Mouse (Mus musculus): ENCODE data around the gene Olfr1184. TPM values are rescaled to one million over a fixed set of nuclear protein-coding genes. Genes with fewer than 3 reads are reported as not detected.
"Not testable (repeated sequence)": the region's sequence is repeated elsewhere in the genome, so short reads cannot be mapped to it uniquely, and the experiment has no call there.

Gene Olfr1184
- polyA plus RNA-seq (2014; fragmentation: Nextera tagmentation; extraction: Ambion mirVana), result not detected in 2 replicates

DNA sequence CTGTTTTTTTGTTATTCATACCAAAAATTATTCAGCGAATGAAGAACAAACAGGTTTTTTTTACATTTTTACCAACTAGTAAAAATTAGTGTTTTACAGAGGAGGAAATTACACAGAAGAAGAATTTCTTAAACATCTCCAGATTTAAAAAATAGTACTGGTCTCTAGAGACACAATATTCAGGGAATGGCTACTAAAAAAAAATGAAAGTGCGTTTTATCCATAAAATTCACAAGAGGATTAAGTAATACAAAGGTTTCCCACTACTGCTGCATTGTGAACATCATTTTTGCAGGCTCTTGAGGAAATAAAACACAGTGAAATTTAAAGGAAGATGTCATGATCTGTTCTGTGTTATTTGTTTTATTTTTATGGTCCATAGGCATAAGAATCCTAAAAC, at the start of gene Olfr1184:
TSS of gene Olfr1184 (plus strand) at position 301 of the 400 bp plus-strand sequence.
- Histone ChIP-seq H3K9ac (replicated peaks; ENCODE audit: low read length) (no peak within 1 kb of the TSS), H3K9me3 (replicated peaks; ENCODE audit: control insufficient read depth, low read length) (no peaks in the 10 kb centered on the region), H3K36me3 (replicated peaks; ENCODE audit: control insufficient read depth, insufficient read depth, low read depth, low read length) (no peaks in the 10 kb centered on the region), H3K4me1 (ENCODE audit: control insufficient read depth, insufficient read depth, low read length) (no peaks in the 10 kb centered on the region), H3K4me3 (ENCODE audit: low read depth, low read length) (no peak within 1 kb of the TSS), H3K27ac (replicated peaks; ENCODE audit: low read depth, low read length) (no peak within 1 kb of the TSS), H3K27me3 (ENCODE audit: control insufficient read depth, insufficient read depth, low read length) (no peaks in the 10 kb centered on the region), H3K4me2 (ENCODE audit: low read depth, low read length) (no peak within 1 kb of the TSS)
- ATAC-seq (replicated peaks; ENCODE audit: insufficient number of reproducible peaks, low FRiP score, low TSS enrichment, low read depth) (no peak), DNase-seq (ENCODE audit: low spot score) (no peak)
- 88% methylated on average over 2 of the region's 2 CpGs for WGBS

DNA sequence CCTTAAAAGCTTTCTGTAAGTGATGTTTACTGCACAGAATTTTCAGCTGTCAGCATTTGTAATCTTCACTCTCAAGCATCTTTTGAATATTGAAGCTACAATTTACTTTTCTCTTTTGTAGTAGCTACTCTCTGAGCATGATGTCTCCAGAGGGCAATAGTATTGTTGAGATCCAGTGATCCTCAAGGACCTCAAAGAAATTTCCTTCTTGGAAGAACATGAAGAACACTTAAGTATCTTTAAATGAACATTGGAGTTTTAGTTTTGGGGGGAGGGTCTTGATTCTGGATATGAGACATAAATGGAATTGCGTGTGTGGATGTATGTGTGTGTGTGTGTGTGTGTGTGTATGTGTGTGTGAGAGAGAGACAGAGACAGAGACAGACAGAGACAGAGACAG, 34.4 kb upstream of the Olfr1184 start, which contains the start of gene Gm13757:
TSS of gene Gm13757 (minus strand) at position 101 of the 400 bp plus-strand sequence.
- no peak for ATAC-seq (replicated peaks; ENCODE audit: insufficient number of reproducible peaks, low FRiP score, low TSS enrichment, low read depth)
- 92% methylated on average over 1 of the region's 1 CpGs for WGBS
- no peaks in the 10 kb centered on the region for H3K9me3 ChIP-seq (replicated peaks; ENCODE audit: control insufficient read depth, low read length)
- no peak within 1 kb of the TSS for H3K27ac ChIP-seq (replicated peaks; ENCODE audit: low read depth, low read length)
- no peaks in the 10 kb centered on the region for H3K4me1 ChIP-seq (ENCODE audit: control insufficient read depth, insufficient read depth, low read length)
- no peak for DNase-seq (ENCODE audit: low spot score)
- no peaks in the 10 kb centered on the region for H3K36me3 ChIP-seq (replicated peaks; ENCODE audit: control insufficient read depth, insufficient read depth, low read depth, low read length)
- no peak within 1 kb of the TSS for H3K4me2 ChIP-seq (ENCODE audit: low read depth, low read length)
- no peak within 1 kb of the TSS for H3K9ac ChIP-seq (replicated peaks; ENCODE audit: low read length)
- H3K4me3 ChIP-seq (ENCODE audit: low read depth, low read length), result no peak within 1 kb of the TSS
- H3K27me3 ChIP-seq (ENCODE audit: control insufficient read depth, insufficient read depth, low read length), result no peaks in the 10 kb centered on the region

DNA sequence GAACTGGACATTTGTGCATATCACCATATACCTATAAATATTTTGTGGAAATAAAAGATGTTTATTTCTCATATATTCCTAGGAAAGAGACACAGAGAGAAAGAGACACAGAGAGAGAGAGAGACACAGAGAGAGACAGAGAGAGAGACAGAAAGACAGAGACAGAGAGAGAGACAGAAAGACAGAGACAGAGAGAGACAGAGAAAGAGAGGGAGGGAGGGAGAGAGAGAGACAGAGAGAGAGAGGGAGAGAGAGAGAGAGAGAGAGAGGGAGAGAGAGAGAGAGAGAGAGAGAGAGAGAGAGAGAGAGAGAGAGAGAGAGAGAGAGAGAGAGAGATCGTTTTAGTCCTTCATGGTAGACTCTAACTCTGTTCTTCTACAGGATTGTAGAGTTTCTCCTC, 28.8 kb upstream of the Olfr1184 start, which contains the start of gene Olfr1183:
TSS of gene Olfr1183 (plus strand) at position 301 of the 400 bp plus-strand sequence.
- not testable (repeated sequence) for H3K27ac ChIP-seq (replicated peaks; ENCODE audit: low read depth, low read length); ATAC-seq (replicated peaks; ENCODE audit: insufficient number of reproducible peaks, low FRiP score, low TSS enrichment, low read depth); H3K4me3 ChIP-seq (ENCODE audit: low read depth, low read length); H3K9me3 ChIP-seq (replicated peaks; ENCODE audit: control insufficient read depth, low read length); H3K9ac ChIP-seq (replicated peaks; ENCODE audit: low read length); H3K27me3 ChIP-seq (ENCODE audit: control insufficient read depth, insufficient read depth, low read length); H3K36me3 ChIP-seq (replicated peaks; ENCODE audit: control insufficient read depth, insufficient read depth, low read depth, low read length); DNase-seq (ENCODE audit: low spot score); H3K4me2 ChIP-seq (ENCODE audit: low read depth, low read length); H3K4me1 ChIP-seq (ENCODE audit: control insufficient read depth, insufficient read depth, low read length)
- WGBS, result 85% methylated on average over 1 of the region's 1 CpGs

DNA sequence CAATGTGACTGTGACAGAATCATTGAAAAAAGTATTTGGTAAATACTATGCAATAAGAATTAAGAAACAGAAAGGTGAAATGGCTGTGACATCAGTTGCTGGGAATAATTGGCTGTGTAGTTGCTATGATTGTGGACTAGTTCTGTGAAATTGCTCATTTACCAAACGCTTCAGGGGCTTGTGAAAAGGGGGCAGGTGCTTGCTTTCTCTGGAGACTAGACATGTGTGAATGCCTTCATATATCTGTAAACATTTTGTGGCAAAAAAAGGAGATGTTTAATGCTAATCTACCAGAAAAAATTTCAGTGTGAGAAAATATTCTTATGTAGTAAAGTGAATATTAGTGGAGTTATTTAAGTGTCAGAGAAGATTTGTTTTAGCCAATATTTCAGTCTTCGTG, 9.6 kb downstream of the Olfr1184 start, which contains the start of gene Olfr1185-ps1:
TSS of gene Olfr1185-ps1 (plus strand) at position 301 of the 400 bp plus-strand sequence.
- H3K9ac ChIP-seq (replicated peaks; ENCODE audit: low read length), result no peak within 1 kb of the TSS
- no peak within 1 kb of the TSS for H3K4me3 ChIP-seq (ENCODE audit: low read depth, low read length)
- no peak for DNase-seq (ENCODE audit: low spot score)
- WGBS, result 77% methylated on average over 2 of the region's 2 CpGs
- no peak within 1 kb of the TSS for H3K27ac ChIP-seq (replicated peaks; ENCODE audit: low read depth, low read length)
- H3K9me3 ChIP-seq (replicated peaks; ENCODE audit: control insufficient read depth, low read length), result no peaks in the 10 kb centered on the region
- no peaks in the 10 kb centered on the region for H3K36me3 ChIP-seq (replicated peaks; ENCODE audit: control insufficient read depth, insufficient read depth, low read depth, low read length)
- ATAC-seq (replicated peaks; ENCODE audit: insufficient number of reproducible peaks, low FRiP score, low TSS enrichment, low read depth), result no peak
- H3K4me1 ChIP-seq (ENCODE audit: control insufficient read depth, insufficient read depth, low read length), result no peaks in the 10 kb centered on the region
- H3K27me3 ChIP-seq (ENCODE audit: control insufficient read depth, insufficient read depth, low read length), result no peaks in the 10 kb centered on the region
- no peak within 1 kb of the TSS for H3K4me2 ChIP-seq (ENCODE audit: low read depth, low read length)

DNA sequence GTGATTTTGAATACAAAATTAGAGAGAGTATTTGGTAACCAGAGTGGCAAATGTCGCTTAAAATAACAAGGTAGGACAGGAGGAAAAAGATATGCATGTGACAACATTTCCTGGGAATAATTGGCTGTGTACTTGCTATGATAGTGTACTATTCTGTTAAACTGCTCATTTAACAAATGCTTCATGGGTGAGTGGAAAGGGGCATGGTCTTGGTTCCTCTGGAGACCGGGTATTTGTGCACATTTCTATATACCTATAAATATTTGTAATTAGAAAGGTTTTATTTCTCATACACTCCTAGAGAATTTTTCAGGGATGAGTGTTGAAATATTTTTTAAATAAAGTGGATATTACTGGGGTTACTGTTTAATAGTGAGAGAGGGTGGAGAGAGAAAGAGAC, 34.9 kb downstream of the Olfr1184 start, which contains the start of gene Olfr1186:
TSS of gene Olfr1186 (plus strand) at position 301 of the 400 bp plus-strand sequence.
- no peak within 1 kb of the TSS for H3K9ac ChIP-seq (replicated peaks; ENCODE audit: low read length)
- no peak within 1 kb of the TSS for H3K4me2 ChIP-seq (ENCODE audit: low read depth, low read length)
- DNase-seq (ENCODE audit: low spot score) (no peak), ATAC-seq (replicated peaks; ENCODE audit: insufficient number of reproducible peaks, low FRiP score, low TSS enrichment, low read depth) (no peak)
- 79% methylated on average over 2 of the region's 2 CpGs for WGBS
- no peaks in the 10 kb centered on the region for H3K9me3 ChIP-seq (replicated peaks; ENCODE audit: control insufficient read depth, low read length)
- H3K4me1 ChIP-seq (ENCODE audit: control insufficient read depth, insufficient read depth, low read length), result no peaks in the 10 kb centered on the region
- no peaks in the 10 kb centered on the region for H3K36me3 ChIP-seq (replicated peaks; ENCODE audit: control insufficient read depth, insufficient read depth, low read depth, low read length)
- no peak within 1 kb of the TSS for H3K4me3 ChIP-seq (ENCODE audit: low read depth, low read length)
- H3K27ac ChIP-seq (replicated peaks; ENCODE audit: low read depth, low read length), result no peak within 1 kb of the TSS
- H3K27me3 ChIP-seq (ENCODE audit: control insufficient read depth, insufficient read depth, low read length), result no peaks in the 10 kb centered on the region

DNA sequence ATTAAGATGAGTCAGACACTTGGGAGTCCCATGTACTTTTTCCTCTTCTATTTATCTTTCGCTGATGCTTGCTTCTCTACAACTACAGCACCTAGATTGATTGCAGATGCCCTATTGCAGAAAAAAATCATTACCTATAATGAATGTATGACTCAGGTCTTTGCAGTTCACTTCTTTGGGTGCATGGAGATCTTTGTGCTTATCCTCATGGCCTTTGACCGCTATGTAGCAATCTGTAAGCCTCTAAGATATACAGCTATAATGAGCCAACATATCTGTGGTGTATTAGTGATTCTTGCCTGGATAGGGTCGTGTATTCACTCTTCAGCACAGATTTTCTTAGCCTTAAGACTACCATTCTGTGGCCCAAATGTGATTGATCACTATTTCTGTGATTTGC, 42.3 kb downstream of the Olfr1184 start:
- H3K9ac ChIP-seq (replicated peaks; ENCODE audit: low read length), result no peak overlapping the region
- DNase-seq (ENCODE audit: low spot score), result no peak
- 74% methylated on average over 3 of the region's 3 CpGs for WGBS
- H3K27ac ChIP-seq (replicated peaks; ENCODE audit: low read depth, low read length), result no peak overlapping the region
- no peak overlapping the region for H3K4me2 ChIP-seq (ENCODE audit: low read depth, low read length)
- H3K4me3 ChIP-seq (ENCODE audit: low read depth, low read length), result no peak overlapping the region
- H3K4me1 ChIP-seq (ENCODE audit: control insufficient read depth, insufficient read depth, low read length), result no peaks in the 10 kb centered on the region
- no peak for ATAC-seq (replicated peaks; ENCODE audit: insufficient number of reproducible peaks, low FRiP score, low TSS enrichment, low read depth)
- no peaks in the 10 kb centered on the region for H3K27me3 ChIP-seq (ENCODE audit: control insufficient read depth, insufficient read depth, low read length)
- H3K36me3 ChIP-seq (replicated peaks; ENCODE audit: control insufficient read depth, insufficient read depth, low read depth, low read length), result no peaks in the 10 kb centered on the region
- H3K9me3 ChIP-seq (replicated peaks; ENCODE audit: control insufficient read depth, low read length), result no peaks in the 10 kb centered on the region

Other genes starting within 250 kb of the Olfr1184 start
- not detected in 2 replicates for gene Olfr1173, start 203.7 kb upstream of the Olfr1184 start, polyA plus RNA-seq (2014; fragmentation: Nextera tagmentation; extraction: Ambion mirVana)
- gene Olfr1174-ps, start 168.5 kb upstream of the Olfr1184 start, polyA plus RNA-seq (2014; fragmentation: Nextera tagmentation; extraction: Ambion mirVana), result not detected in 2 replicates
- not detected in 2 replicates for gene Olfr1175-ps, start 156.4 kb upstream of the Olfr1184 start, polyA plus RNA-seq (2014; fragmentation: Nextera tagmentation; extraction: Ambion mirVana)
- gene Olfr1176, start 146.9 kb upstream of the Olfr1184 start, polyA plus RNA-seq (2014; fragmentation: Nextera tagmentation; extraction: Ambion mirVana), result not detected in 2 replicates
- gene Olfr1177-ps, start 137.1 kb upstream of the Olfr1184 start, polyA plus RNA-seq (2014; fragmentation: Nextera tagmentation; extraction: Ambion mirVana), result not detected in 2 replicates
- not detected in 2 replicates for gene Olfr1178, start 96.5 kb upstream of the Olfr1184 start, polyA plus RNA-seq (2014; fragmentation: Nextera tagmentation; extraction: Ambion mirVana)
- gene Olfr1179, start 77.1 kb upstream of the Olfr1184 start, polyA plus RNA-seq (2014; fragmentation: Nextera tagmentation; extraction: Ambion mirVana), result not detected in 2 replicates
- not detected in 2 replicates for gene Olfr1180, start 64.4 kb upstream of the Olfr1184 start, polyA plus RNA-seq (2014; fragmentation: Nextera tagmentation; extraction: Ambion mirVana)
- not detected in 2 replicates for gene Olfr1181, start 57.4 kb upstream of the Olfr1184 start, polyA plus RNA-seq (2014; fragmentation: Nextera tagmentation; extraction: Ambion mirVana)
- gene Gm13757, start 34.5 kb upstream of the Olfr1184 start, polyA plus RNA-seq (2014; fragmentation: Nextera tagmentation; extraction: Ambion mirVana), result not detected in 2 replicates
- gene Olfr1183, start 28.7 kb upstream of the Olfr1184 start, polyA plus RNA-seq (2014; fragmentation: Nextera tagmentation; extraction: Ambion mirVana), result not detected in 2 replicates
- gene Olfr1185-ps1, start 9.7 kb downstream of the Olfr1184 start, polyA plus RNA-seq (2014; fragmentation: Nextera tagmentation; extraction: Ambion mirVana), result not detected in 2 replicates
- not detected in 2 replicates for gene Olfr1186, start 35.0 kb downstream of the Olfr1184 start, polyA plus RNA-seq (2014; fragmentation: Nextera tagmentation; extraction: Ambion mirVana)
- gene Olfr1188, start 73.3 kb downstream of the Olfr1184 start, polyA plus RNA-seq (2014; fragmentation: Nextera tagmentation; extraction: Ambion mirVana), result not detected in 2 replicates
- gene Olfr1189, start 102.9 kb downstream of the Olfr1184 start, polyA plus RNA-seq (2014; fragmentation: Nextera tagmentation; extraction: Ambion mirVana), result not detected in 2 replicates
- gene Olfr1191-ps1, start 156.9 kb downstream of the Olfr1184 start, polyA plus RNA-seq (2014; fragmentation: Nextera tagmentation; extraction: Ambion mirVana), result not detected in 2 replicates
- not detected in 2 replicates for gene Olfr1192-ps1, start 164.9 kb downstream of the Olfr1184 start, polyA plus RNA-seq (2014; fragmentation: Nextera tagmentation; extraction: Ambion mirVana)
- gene Olfr1193, start 192.0 kb downstream of the Olfr1184 start, polyA plus RNA-seq (2014; fragmentation: Nextera tagmentation; extraction: Ambion mirVana), result not detected in 2 replicates
- not detected in 2 replicates for gene Olfr1195, start 205.6 kb downstream of the Olfr1184 start, polyA plus RNA-seq (2014; fragmentation: Nextera tagmentation; extraction: Ambion mirVana)
- gene Olfr1196, start 221.0 kb downstream of the Olfr1184 start, polyA plus RNA-seq (2014; fragmentation: Nextera tagmentation; extraction: Ambion mirVana), result not detected in 2 replicates
- not detected in 2 replicates for gene Olfr1197, start 248.8 kb downstream of the Olfr1184 start, polyA plus RNA-seq (2014; fragmentation: Nextera tagmentation; extraction: Ambion mirVana)

Measured in embryonic facial prominence, embryonic 11.5 days (tissue).